Mouse (Mus musculus): ENCODE results near the gene Tmem120b.

The Tmem120b gene

GRCm38 (mm10) chr5:123141555-123142160 is 73.4 kb downstream of the Tmem120b start:
- DNase-seq = peak; percentile 73 to 74

- DNase-seq = peak; percentile 73 to 76
Measured at GRCm38 (mm10) chr5:123142161-123143157, 74.2 kb downstream of the Tmem120b start, which contains the start of gene Setd1b. Gene Setd1b, plus strand, starts transcription at chr5:123142193.

DNA sequence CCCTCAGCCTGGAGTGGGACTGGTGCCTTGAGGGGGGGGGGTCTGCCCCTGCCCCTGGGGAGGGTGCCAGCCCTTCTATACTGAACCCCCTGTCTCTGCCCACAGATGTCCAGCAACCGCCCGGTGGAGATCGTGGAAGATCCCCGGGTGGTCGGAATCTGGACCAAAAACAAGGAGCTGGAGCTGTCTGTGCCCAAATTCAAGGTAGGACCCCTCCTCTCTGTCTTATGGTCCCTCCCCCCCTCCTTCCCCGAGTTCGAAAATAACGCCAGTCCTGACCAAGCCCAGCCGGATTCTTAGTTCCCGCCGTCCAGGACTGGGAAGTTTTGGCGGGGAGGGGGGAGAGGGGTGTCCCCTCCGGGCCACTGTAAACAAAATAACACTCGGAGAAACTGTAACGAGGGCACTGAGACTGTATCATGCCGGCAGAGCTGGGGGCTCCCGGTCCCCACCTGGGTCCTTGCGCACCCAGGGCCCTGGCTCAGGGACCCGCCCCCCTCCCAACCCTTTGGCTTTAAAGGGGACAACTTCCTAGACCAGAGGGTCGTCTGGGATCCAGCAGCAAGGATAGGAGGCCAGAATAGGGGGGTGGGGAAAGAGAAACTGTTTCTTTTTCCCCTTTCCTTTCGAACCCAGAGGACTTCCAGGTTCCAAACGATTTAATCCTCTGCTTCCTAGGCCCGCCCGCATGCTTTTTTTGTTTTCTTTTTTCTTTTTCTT is 75.2 kb downstream of the Tmem120b start:
- peak; percentile 39 to 57 for DNase-seq

GRCm38 (mm10) chr5:123143971-123144745 is 75.9 kb downstream of the Tmem120b start:
- DNase-seq = peak in 1 of 2 experiments; percentile 38

- DNase-seq = no peak
Measured at GRCm38 (mm10) chr5:123144746-123145590, 76.8 kb downstream of the Tmem120b start.

DNA sequence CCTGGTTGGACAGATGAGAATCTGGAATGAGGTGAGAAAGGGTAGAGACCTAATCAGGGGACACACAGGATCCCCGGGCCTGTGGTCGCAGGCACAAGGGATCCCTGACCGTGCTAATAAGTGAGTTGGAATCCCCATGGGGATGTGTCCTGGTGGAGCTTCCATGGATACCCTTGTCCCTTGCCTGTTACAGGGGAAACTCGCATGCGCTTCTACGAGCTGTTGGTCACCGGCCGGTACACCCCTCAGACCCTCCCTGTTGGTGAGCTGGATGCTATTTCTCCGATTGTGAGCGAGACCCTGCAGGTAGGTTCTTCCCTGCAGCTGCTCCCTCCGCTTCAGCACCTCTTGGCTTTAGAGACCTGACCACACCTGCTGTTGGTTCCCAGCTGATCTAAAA is 78.1 kb downstream of the Tmem120b start:
- DNase-seq = no peak

DNA sequence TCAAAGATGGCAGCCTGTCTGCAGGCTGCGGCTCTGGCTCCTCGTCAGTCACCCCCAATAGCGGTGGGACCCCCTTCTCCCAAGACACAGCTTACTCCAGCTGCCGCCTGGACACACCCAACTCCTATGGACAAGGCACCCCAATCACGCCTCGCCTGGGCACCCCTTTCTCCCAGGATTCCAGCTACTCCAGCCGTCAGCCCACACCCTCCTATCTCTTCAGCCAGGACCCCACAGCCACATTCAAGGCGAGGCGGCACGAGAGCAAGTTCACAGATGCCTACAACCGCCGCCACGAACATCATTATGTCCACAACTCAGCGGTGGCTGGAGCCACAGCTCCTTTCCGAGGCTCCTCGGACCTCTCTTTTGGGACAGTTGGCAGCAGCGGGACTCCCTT is 79.4 kb downstream of the Tmem120b start:
- DNase-seq = no peak

DNA sequence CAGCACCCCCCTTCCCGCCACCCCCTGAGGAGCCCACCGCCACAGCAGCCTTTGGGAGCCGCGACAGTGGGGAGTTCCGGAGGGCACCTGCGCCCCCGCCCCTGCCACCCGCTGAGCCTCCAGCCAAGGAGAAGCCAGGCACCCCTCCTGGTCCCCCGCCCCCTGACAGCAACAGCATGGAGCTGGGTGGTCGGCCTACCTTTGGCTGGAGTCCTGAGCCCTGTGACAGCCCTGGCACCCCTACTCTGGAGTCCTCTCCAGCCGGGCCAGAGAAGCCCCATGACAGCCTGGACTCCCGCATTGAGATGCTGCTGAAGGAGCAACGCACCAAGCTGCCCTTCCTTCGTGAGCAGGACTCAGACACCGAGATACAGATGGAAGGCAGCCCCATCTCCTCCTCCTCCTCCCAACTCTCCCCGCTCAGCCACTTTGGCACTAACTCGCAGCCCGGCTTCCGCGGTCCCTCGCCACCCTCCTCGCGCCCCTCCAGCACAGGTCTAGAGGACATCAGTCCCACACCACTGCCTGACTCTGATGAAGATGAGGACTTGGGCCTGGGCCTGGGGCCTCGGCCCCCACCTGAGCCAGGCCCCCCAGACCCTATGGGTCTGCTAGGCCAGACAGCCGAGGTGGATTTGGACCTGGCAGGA is 80.0 kb downstream of the Tmem120b start:
- DNase-seq = peak in 1 of 2 experiments; percentile 51

- peak; percentile 93 to 96 for DNase-seq
Measured at GRCm38 (mm10) chr5:123149451-123150400, 81.5 kb downstream of the Tmem120b start.

DNA sequence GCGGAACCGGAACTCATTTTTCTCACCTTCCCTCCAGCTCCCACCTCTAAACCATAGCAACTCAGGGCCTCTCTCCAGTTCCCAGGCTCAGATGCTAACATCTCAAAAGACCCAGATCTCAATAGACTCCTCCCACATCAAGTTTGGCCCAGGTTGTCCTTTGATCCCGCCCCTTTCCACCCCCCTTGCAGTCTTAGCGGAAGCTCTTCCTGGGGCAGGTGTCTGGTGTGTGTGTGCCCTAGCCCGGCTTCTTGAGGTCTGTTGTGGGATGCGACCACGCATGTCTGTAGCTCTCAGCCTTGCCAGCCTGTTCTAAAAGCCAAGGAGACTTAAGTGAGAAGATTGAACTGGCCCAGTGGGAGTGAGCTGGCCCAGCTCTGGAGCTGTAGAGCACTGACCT is 82.4 kb downstream of the Tmem120b start:
- DNase-seq = peak; percentile 43 to 56

GRCm38 (mm10) chr5:123151077-123151476 is 82.9 kb downstream of the Tmem120b start:
- DNase-seq = no peak

GRCm38 (mm10) chr5:123151707-123152362 is 83.6 kb downstream of the Tmem120b start:
- no peak for DNase-seq

- no peak for DNase-seq
Measured at GRCm38 (mm10) chr5:123152901-123153300, 84.7 kb downstream of the Tmem120b start.

DNA sequence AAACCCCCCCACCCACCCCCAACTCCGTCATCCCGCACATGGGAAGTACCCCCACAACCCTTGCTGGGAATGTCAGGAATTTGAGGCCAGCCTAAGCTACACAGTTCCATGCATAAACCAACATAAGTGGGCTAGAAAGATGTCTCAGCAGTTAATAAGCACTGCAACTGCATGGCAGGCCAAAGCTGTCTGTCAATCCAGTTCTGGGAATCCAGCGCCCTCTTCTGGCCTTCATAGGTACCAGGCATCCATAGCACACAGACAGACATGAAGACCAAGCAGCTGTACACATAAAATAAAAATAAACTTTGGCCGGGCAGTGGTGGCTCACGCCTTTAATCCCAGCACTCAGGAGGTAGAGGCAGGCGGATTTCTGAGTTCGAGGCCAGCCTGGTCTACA is 87.2 kb downstream of the Tmem120b start:
- DNase-seq = peak; percentile 70 to 80

GRCm38 (mm10) chr5:123156763-123157162 is 88.5 kb downstream of the Tmem120b start:
- DNase-seq = peak; percentile 21 to 52

- no peak for DNase-seq
Measured at GRCm38 (mm10) chr5:123157972-123158371, 89.8 kb downstream of the Tmem120b start.

- DNase-seq = no peak
Measured at GRCm38 (mm10) chr5:123159446-123159845, 91.2 kb downstream of the Tmem120b start.

DNA sequence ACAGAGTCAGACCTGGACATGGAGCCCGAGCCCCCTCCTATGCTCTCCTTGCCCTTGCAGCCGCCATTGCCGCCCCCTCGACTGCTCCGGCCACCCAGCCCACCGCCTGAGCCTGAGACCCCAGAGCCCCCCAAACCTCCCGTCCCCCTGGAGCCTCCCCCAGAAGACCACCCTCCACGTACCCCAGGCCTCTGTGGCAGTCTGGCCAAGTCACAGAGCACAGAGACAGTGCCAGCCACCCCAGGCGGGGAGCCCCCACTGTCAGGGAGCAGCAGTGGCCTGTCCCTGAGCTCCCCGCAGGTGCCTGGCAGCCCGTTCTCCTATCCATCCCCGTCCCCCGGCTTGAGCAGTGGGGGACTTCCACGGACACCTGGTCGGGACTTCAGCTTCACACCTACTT is 91.7 kb downstream of the Tmem120b start:
- no peak for DNase-seq

DNA sequence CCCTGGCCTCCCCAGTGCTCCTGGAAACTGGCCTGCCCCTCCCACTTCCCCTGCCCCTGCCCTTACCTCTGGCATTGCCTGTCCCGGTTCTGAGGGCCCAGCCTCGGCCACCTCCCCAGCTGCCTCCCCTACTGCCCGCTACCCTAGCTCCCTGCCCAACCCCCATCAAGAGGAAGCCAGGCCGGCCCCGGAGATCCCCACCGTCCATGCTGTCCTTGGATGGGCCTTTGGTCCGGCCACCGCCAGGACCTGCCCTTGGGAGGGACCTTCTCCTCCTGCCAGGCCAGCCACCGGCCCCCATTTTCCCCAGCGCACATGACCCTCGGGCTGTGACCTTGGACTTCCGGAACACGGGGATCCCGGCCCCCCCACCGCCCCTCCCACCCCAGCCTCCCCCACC is 92.1 kb downstream of the Tmem120b start:
- no peak for DNase-seq

Data from cerebellum, postnatal 25 days (tissue).